Mouse (Mus musculus) bone marrow, adult 2 months (tissue): ENCODE data around the gene Syt16.

ENCODE experiments used
- CTCF ChIP-seq: fragments of 200-500 bp; IDR thresholded peaks from 2 replicates; pipeline ENCODE4 v1.5.1; 2011; ENCODE audit warnings: low read length, control low read depth; ENCODE audit not compliant: control insufficient read depth, insufficient read depth
- POLR2A ChIP-seq: fragments of 200-500 bp; IDR thresholded peaks from 2 replicates; pipeline ENCODE4 v1.6.1; 2011; ENCODE audit warnings: low read depth, mild to moderate bottlenecking, control low read depth, low read length, borderline replicate concordance; ENCODE audit not compliant: control insufficient read depth

- TF ChIP-seq CTCF (no peak), POLR2A (no peak)
Observed at GRCm38 (mm10) chr12:74220651-74221050, 223.2 kb downstream of the Syt16 start.
